Mouse (Mus musculus): Measurements from ENCODE around the gene Jmjd8.

DNA sequence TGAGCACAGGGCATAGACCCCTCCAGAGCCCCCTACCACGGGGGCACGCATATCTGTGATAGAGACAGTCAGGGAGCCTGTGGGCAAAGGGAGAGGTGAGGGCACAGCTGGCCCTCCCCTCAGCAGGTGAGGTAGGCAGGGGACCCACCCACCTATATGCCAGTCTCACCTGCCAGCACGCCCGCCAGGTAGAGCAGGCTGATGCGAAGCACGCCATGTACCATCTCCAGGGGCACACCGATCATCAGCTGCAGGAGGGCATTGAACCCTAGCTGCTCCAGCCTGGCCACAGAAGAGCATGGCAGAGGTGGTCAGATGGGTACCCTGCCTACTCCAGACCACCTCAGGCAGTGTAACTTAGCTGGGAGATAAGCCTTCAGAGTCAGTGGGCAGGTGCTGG is 6.6 kb downstream of the Jmjd8 start:
- no peak for TF ChIP-seq CTCF (IDR thresholded peaks at IDR 0.05; ENCODE audit: low read depth)
- no peak for TF ChIP-seq EP300 (IDR thresholded peaks at IDR 0.05; ENCODE audit: low read depth)

All from heart, postnatal 0 days (tissue).